Mouse (Mus musculus) retina, embryonic 14.5 days (tissue): Measurements from ENCODE around the gene Tpp2.
"Not testable (repeated sequence)": the region's sequence is repeated elsewhere in the genome, so short reads cannot be mapped to it uniquely, and the experiment has no call there.

ENCODE experiments used
- DNase-seq: peaks from one replicate; pipeline ENCODE4 v3.0.0-alpha.2; 2015; ENCODE audit warnings: low spot score

The Tpp2 gene

GRCm38 (mm10) chr1:43933488-43934415, at the start of gene Tpp2:
TSS of gene Tpp2 (plus strand) at chr1:43933647.
- DNase-seq = peak; percentile 98

- DNase-seq = not testable (repeated sequence)
Measured at GRCm38 (mm10) chr1:43888358-43888757, 45.1 kb upstream of the Tpp2 start.

- DNase-seq = no peak
Measured at GRCm38 (mm10) chr1:43895742-43896141, 37.7 kb upstream of the Tpp2 start.

GRCm38 (mm10) chr1:43897131-43897530, 36.3 kb upstream of the Tpp2 start:
- no peak for DNase-seq

- no peak for DNase-seq
Measured at GRCm38 (mm10) chr1:43897987-43898386, 35.5 kb upstream of the Tpp2 start.

- DNase-seq = peak; percentile 90
Measured at GRCm38 (mm10) chr1:43898991-43899714, 34.3 kb upstream of the Tpp2 start.

- no peak for DNase-seq
Measured at GRCm38 (mm10) chr1:43902417-43902816, 31.0 kb upstream of the Tpp2 start.

- DNase-seq = peak; percentile 43
Measured at GRCm38 (mm10) chr1:43902855-43903254, 30.6 kb upstream of the Tpp2 start.

- DNase-seq = no peak
Measured at GRCm38 (mm10) chr1:43915428-43915827, 18.0 kb upstream of the Tpp2 start.

GRCm38 (mm10) chr1:43916854-43917253, 16.6 kb upstream of the Tpp2 start:
- DNase-seq = no peak

GRCm38 (mm10) chr1:43934416-43934810, 966 bp downstream of the Tpp2 start:
- DNase-seq = no peak

- DNase-seq = no peak
Measured at GRCm38 (mm10) chr1:43939310-43939709, 5.9 kb downstream of the Tpp2 start.

- no peak for DNase-seq
Measured at GRCm38 (mm10) chr1:43941476-43942217, 8.2 kb downstream of the Tpp2 start.

GRCm38 (mm10) chr1:43942814-43943213, 9.4 kb downstream of the Tpp2 start:
- no peak for DNase-seq

- no peak for DNase-seq
Measured at GRCm38 (mm10) chr1:43953679-43954078, 20.2 kb downstream of the Tpp2 start.

GRCm38 (mm10) chr1:43964381-43964780, 30.9 kb downstream of the Tpp2 start:
- no peak for DNase-seq

GRCm38 (mm10) chr1:43966756-43967155, 33.3 kb downstream of the Tpp2 start:
- peak; percentile 24 for DNase-seq

GRCm38 (mm10) chr1:43969361-43969760, 35.9 kb downstream of the Tpp2 start:
- no peak for DNase-seq

GRCm38 (mm10) chr1:43971089-43971488, 37.6 kb downstream of the Tpp2 start:
- no peak for DNase-seq

GRCm38 (mm10) chr1:43996914-43997589, 63.6 kb downstream of the Tpp2 start:
- no peak for DNase-seq

- no peak for DNase-seq
Measured at GRCm38 (mm10) chr1:44004513-44004912, 71.1 kb downstream of the Tpp2 start.

- DNase-seq = no peak
Measured at GRCm38 (mm10) chr1:44015556-44015955, 82.1 kb downstream of the Tpp2 start.
